9 mouse cellular contexts compared by ENCODE assay signal in the genomic region with DNA sequence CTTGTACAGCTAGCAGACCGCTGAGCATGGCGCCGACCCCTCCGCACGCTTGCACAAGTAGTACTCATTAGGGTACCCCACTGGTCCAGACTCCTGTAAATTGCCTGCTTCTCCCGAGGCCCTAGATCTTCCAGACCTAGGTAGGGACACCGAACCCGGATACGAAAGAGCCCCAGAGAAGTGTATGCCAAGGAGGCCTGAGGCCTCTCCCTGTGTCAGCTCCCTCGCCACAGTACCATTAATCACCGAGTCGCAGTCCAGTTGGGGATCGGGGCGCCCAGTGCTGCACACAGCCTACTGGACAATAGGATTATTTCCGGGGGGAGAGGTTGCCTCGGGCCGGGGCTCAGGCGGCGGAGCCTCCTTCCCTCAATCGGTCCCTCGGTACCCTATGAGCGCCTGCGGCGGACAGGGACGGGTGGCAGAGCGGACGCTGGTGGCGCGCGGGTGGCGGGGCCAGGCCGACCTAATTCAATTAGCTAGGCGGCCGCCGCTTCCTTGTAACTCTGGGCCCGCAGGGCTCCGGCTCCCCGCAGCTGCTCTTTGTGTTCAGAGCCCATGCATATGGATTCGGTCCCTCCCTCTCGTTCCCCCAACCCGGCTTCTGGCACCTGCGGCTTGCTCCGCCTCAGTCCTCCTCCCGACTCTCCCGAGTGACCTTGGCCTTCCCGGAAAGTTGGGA. TPM values are rescaled to one million over a fixed set of nuclear protein-coding genes. Genes with fewer than 3 reads are reported as not detected.
DNase-seq lines count a peak whose midpoint lies in the region; ATAC-seq and TF ChIP-seq lines count a peak whose summit lies in the region.
"Had no signal": no experiment of that assay in that cellular context is flagged by ENCODE, and none has a peak within 500 bp of the region (broad histone marks: within the 10 kb centered on the region; RNA-seq: fewer than 3 reads in every experiment).

No protein-coding gene starts in this region.

- peak; percentile 75 for DNase-seq in ES-E14 (ENCODE audit: low read depth, low spot score)
- DNase-seq in midbrain, embryonic 10.5 days (ENCODE audit: low spot score) = peak; percentile 70
- no peak for DNase-seq in gastrocnemius, postnatal 4 days (ENCODE audit: low spot score in 2 of 2)
- DNase-seq in lung, postnatal 10 days = no peak
- DNase-seq in T-cell, adult 2 months (ENCODE audit: low spot score) = no peak
- DNase-seq: kidney, postnatal 10 days; lung, adult 18-20 months had no signal

- peaks cover 12% of the 10 kb centered on the region for H3K27me3 ChIP-seq in ES-Bruce4 (ENCODE audit: control insufficient read depth, insufficient read depth, low read length, poor library complexity, severe bottlenecking)
- peaks cover 95% of the 10 kb centered on the region for H3K27me3 ChIP-seq in forebrain, embryonic 16.5 days (replicated peaks; ENCODE audit: control insufficient read depth, insufficient read depth, low read length)
- H3K27me3 ChIP-seq in midbrain, embryonic 10.5 days (ENCODE audit: low read depth, poor library complexity, severe bottlenecking) = peaks cover 100% of the 10 kb centered on the region

- TF ChIP-seq POLR2A in ES-Bruce4 (IDR thresholded peaks at IDR 0.05; ENCODE audit: insufficient read depth, low read length) = no peak

- no peak for ATAC-seq in forebrain, embryonic 16.5 days

- H3K9me3 ChIP-seq in ES-Bruce4 (replicated peaks; ENCODE audit: control insufficient read depth, insufficient read depth, low read length, poor library complexity, severe bottlenecking) (no peaks in the 10 kb centered on the region), ES-E14 (ENCODE audit: control insufficient read depth, insufficient read depth, low read depth, low read length) (no peaks in the 10 kb centered on the region)
- H3K9me3 ChIP-seq in forebrain, embryonic 16.5 days (ENCODE audit: control insufficient read depth, low read length) = no peaks in the 10 kb centered on the region
- H3K9me3 ChIP-seq in midbrain, embryonic 10.5 days (replicated peaks) = peaks cover 3% of the 10 kb centered on the region; the same call in 1 of the 2 replicates

- H3K36me3 ChIP-seq in ES-Bruce4 (ENCODE audit: control insufficient read depth, insufficient read depth, low read length, poor library complexity, severe bottlenecking) (no peaks in the 10 kb centered on the region), ES-E14 (ENCODE audit: control insufficient read depth, insufficient read depth, low read length, poor library complexity, severe bottlenecking) (no peaks in the 10 kb centered on the region)
- no peaks in the 10 kb centered on the region for H3K36me3 ChIP-seq in forebrain, embryonic 16.5 days (ENCODE audit: control insufficient read depth, insufficient read depth)
- H3K36me3 ChIP-seq in midbrain, embryonic 10.5 days = no peaks in the 10 kb centered on the region

- no peak overlapping the region for H3K27ac ChIP-seq in ES-Bruce4 (ENCODE audit: insufficient read depth, low read length)
- H3K27ac ChIP-seq in ES-E14 (ENCODE audit: insufficient read depth, low read depth, low read length, poor library complexity, severe bottlenecking) = no peak overlapping the region
- H3K27ac ChIP-seq in forebrain, embryonic 16.5 days (ENCODE audit: low read length) = no peak overlapping the region
- no peak overlapping the region for H3K27ac ChIP-seq in midbrain, embryonic 10.5 days (replicated peaks)

- peak overlapping the region; percentile 26 for H3K4me3 ChIP-seq in ES-Bruce4 (ENCODE audit: low read depth, low read length)
- H3K4me3 ChIP-seq in ES-E14 (ENCODE audit: insufficient read depth in 1 of 2, low read depth in 1 of 2, low read length in 2 of 2, poor library complexity in 1 of 2, severe bottlenecking in 1 of 2) = peak overlapping the region; percentile 58 to 59
- H3K4me3 ChIP-seq in forebrain, embryonic 16.5 days (replicated peaks; ENCODE audit: low read length) = no peak overlapping the region
- H3K4me3 ChIP-seq in midbrain, embryonic 10.5 days = peak overlapping the region; percentile 44

- 1% methylated on average over 46 of the region's 46 CpGs for whole genome bisulfite sequencing in forebrain, embryonic 16.5 days
- WGBS in midbrain, embryonic 10.5 days = 1% methylated on average over 46 of the region's 46 CpGs

- H3K4me2 ChIP-seq in forebrain, embryonic 16.5 days (ENCODE audit: low read length) = peak overlapping the region; percentile 12; the same call in 1 of the 2 replicates

- in situ Hi-C loops in ES-E14 (cut with MboI; ENCODE audit: low sequenced_read_pairs in 2 of 2, unreplicated experiment in 2 of 2) = no loop called here

- no peak for TF ChIP-seq CTCF in ES-Bruce4 (IDR thresholded peaks at IDR 0.05; ENCODE audit: low read depth, low read length)

- H3K9ac ChIP-seq in ES-Bruce4 (ENCODE audit: low read depth, poor library complexity, severe bottlenecking) (peak overlapping the region; percentile 16; the same call in 1 of the 2 replicates), ES-E14 (ENCODE audit: insufficient read depth, low read depth, low read length, poor library complexity, severe bottlenecking) (peak overlapping the region; percentile 36)
- H3K9ac ChIP-seq in forebrain, embryonic 16.5 days (replicated peaks; ENCODE audit: low read depth, low read length) = no peak overlapping the region

- peak; percentile 78 for TF ChIP-seq EP300 in ES-Bruce4 (IDR thresholded peaks at IDR 0.05; ENCODE audit: insufficient read depth, low read depth, low read length)

- H3K4me1 ChIP-seq in ES-Bruce4 (ENCODE audit: control insufficient read depth, insufficient read depth, low read length) (no peaks in the 10 kb centered on the region), ES-E14 (ENCODE audit: control insufficient read depth in 2 of 2, insufficient read depth in 2 of 2, low read length in 2 of 2, poor library complexity in 1 of 2) (peaks cover 3 to 8% of the 10 kb centered on the region in 2 experiments; a peak in 2 of 4 replicates)
- H3K4me1 ChIP-seq in forebrain, embryonic 16.5 days (replicated peaks; ENCODE audit: control insufficient read depth, insufficient read depth, low read length) = peaks cover 5% of the 10 kb centered on the region; the same call in 1 of the 2 replicates
- peaks cover 17% of the 10 kb centered on the region for H3K4me1 ChIP-seq in midbrain, embryonic 10.5 days

TF ChIP-seq in ES-E14, 5 proteins besides CTCF, POLR2A, EP300 and RAD21:
- TF ChIP-seq MAFK (IDR thresholded peaks at IDR 0.05; ENCODE audit: insufficient read depth, low read depth, low read length) (no peak), ZNF384 (IDR thresholded peaks at IDR 0.05; ENCODE audit: low read depth, low read length) (no peak)
TF ChIP-seq in ES-E14: peak in this region for 0.

RNA-seq across cellular contexts. Expression of a gene that starts 7.1 kb away (rescaled TPM):
- not detected in 2 replicates for polyA plus RNA-seq in ES-Bruce4 (2011; ENCODE audit: insufficient read depth, insufficient read length, low read depth, missing spikeins)
- 0.21 and 0.36 TPM in 2 replicates for total RNA-seq in ES-E14 (2012; rRNA removed)
- polyA plus RNA-seq in forebrain, embryonic 16.5 days (2015; fragmentation: Nextera tagmentation; extraction: Ambion mirVana) = not detected in 2 replicates
- 0.11 and 0.22 TPM in 2 replicates for polyA plus RNA-seq in midbrain, embryonic 10.5 days (2016; fragmentation: Nextera tagmentation; extraction: Ambion mirVana)
- total RNA-seq in gastrocnemius, postnatal 4 days (2021) = under 1 TPM in 1 of 2 experiments, not detected in 1; 0.31 TPM

Comparison
In these comparisons a context has a peak if more than half of its experiments do, and no peak if none do; other contexts are left out.
1. DNase-seq: peak in ES-E14 (single experiment) and midbrain, embryonic 10.5 days (single experiment); none in gastrocnemius, postnatal 4 days (0 of 2), lung, postnatal 10 days (single experiment) and T-cell, adult 2 months (single experiment).